Mouse (Mus musculus): ENCODE measurements around the gene Gys1. TPM values are rescaled to one million over a fixed set of nuclear protein-coding genes. Genes with fewer than 3 reads are reported as not detected.

Gys1 gene
- polyA plus RNA-seq, 1 experiment = 12.4 TPM

DNA sequence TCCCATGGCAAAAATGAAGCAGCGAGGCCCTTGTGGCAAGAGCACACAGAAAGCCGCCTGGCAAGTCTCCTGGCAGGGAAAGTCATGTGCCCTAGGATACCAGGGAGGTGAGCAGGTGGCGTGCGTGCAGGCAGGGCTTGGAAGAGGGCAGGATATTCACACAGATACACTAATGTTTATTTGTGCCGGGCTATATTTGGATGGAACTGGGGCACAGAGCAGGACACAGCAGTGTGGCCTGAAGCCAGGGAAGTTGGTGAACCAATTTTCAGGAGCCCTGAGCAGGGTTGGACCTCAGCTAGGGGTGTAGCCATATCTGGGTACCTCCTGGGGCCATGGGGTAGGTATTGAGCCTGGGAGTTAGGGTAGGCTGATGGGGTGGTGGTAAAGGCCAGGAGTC lies 58.3 kb downstream of the Gys1 start:
- no peak for DNase-seq (ENCODE audit: low read depth in 1 of 2, low spot score in 2 of 2)
- 95% methylated on average over 5 of the region's 5 CpGs for WGBS
- Histone ChIP-seq H3K36me3 (ENCODE audit: control insufficient read depth, insufficient read depth, low read length) (peaks cover 19% of the 10 kb centered on the region), H3K27me3 (ENCODE audit: control insufficient read depth, insufficient read depth, low read length) (no peaks in the 10 kb centered on the region), H3K4me3 (ENCODE audit: extremely low read depth, insufficient read depth, insufficient read length) (no peak overlapping the region), H3K4me1 (ENCODE audit: control insufficient read depth, insufficient read depth, insufficient read length) (no peaks in the 10 kb centered on the region), H3K27ac (ENCODE audit: insufficient read depth, low read length) (no peak overlapping the region)
- TF ChIP-seq CTCF (IDR thresholded peaks at IDR 0.05; ENCODE audit: extremely low read depth, insufficient read depth, insufficient read length, insufficient replicate concordance) (no peak), POLR2A (IDR thresholded peaks at IDR 0.05; ENCODE audit: low read depth, low read length) (no peak)

DNA sequence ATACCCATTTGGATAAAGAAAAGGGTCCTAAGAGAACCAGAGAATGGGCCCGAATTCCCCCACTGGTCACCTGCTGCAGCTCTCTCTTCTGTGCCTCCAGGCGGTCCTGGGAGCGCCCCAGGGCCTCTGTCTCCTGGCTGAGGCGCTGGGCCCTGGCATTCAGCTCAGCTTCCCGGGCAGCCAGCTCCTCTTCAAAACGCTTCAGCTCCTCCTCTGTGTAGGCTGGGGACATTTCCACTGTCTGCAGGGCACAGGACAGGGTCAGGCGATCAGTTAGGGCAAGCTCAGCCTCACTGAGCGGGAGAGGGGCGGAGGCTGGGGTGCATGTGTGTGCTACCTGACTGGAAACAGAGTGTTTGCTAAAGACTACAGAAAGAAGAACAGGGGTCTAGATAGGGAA lies 59.9 kb downstream of the Gys1 start:
- no peaks in the 10 kb centered on the region for H3K4me1 ChIP-seq (ENCODE audit: control insufficient read depth, insufficient read depth, insufficient read length)
- no peak for DNase-seq (ENCODE audit: low read depth in 1 of 2, low spot score in 2 of 2)
- 91% methylated on average over 9 of the region's 9 CpGs for WGBS
- TF ChIP-seq POLR2A (IDR thresholded peaks at IDR 0.05; ENCODE audit: low read depth, low read length) (no peak), CTCF (IDR thresholded peaks at IDR 0.05; ENCODE audit: extremely low read depth, insufficient read depth, insufficient read length, insufficient replicate concordance) (no peak)
- no peak overlapping the region for H3K27ac ChIP-seq (ENCODE audit: insufficient read depth, low read length)
- H3K27me3 ChIP-seq (ENCODE audit: control insufficient read depth, insufficient read depth, low read length) = no peaks in the 10 kb centered on the region
- no peak overlapping the region for H3K4me3 ChIP-seq (ENCODE audit: extremely low read depth, insufficient read depth, insufficient read length)
- H3K36me3 ChIP-seq (ENCODE audit: control insufficient read depth, insufficient read depth, low read length) = peaks cover 23% of the 10 kb centered on the region

DNA sequence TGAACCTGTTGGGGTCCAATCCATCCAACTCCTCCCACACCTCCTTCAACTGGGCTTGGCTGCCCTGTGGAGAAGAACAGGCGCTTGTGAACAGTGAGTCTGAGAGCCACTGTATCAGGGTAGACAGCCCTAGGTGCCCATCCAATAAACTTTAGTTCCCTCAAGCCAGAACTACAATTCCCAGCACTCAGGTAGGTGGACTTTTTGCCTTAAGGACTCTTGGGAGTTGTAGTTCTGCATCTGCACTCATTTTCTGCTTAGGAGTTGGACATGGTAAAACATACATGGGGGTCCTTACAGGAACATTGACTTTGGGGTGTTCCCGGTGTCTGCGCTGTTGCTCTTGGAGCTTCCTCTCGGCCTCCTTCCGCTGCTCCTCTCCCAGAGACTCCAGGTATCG lies 63.8 kb downstream of the Gys1 start:
- no peaks in the 10 kb centered on the region for H3K27me3 ChIP-seq (ENCODE audit: control insufficient read depth, insufficient read depth, low read length)
- H3K4me3 ChIP-seq (ENCODE audit: extremely low read depth, insufficient read depth, insufficient read length) = no peak overlapping the region
- TF ChIP-seq POLR2A (IDR thresholded peaks at IDR 0.05; ENCODE audit: low read depth, low read length) (no peak), CTCF (IDR thresholded peaks at IDR 0.05; ENCODE audit: extremely low read depth, insufficient read depth, insufficient read length, insufficient replicate concordance) (no peak)
- DNase-seq (ENCODE audit: low read depth in 1 of 2, low spot score in 2 of 2) = no peak
- 95% methylated on average over 6 of the region's 6 CpGs for WGBS
- peaks cover 28% of the 10 kb centered on the region for H3K36me3 ChIP-seq (ENCODE audit: control insufficient read depth, insufficient read depth, low read length)
- H3K27ac ChIP-seq (ENCODE audit: insufficient read depth, low read length) = no peak overlapping the region
- H3K4me1 ChIP-seq (ENCODE audit: control insufficient read depth, insufficient read depth, insufficient read length) = no peaks in the 10 kb centered on the region

Other genes with a start within 250 kb of the Gys1 start
- 0.16 and 0.20 TPM in 2 replicates for gene Ccdc155, start 230.0 kb upstream of the Gys1 start, polyA plus RNA-seq (2012; rRNA removed)
- 2.1 and 2.8 TPM in 2 replicates for gene Dkkl1, start 222.7 kb upstream of the Gys1 start, polyA plus RNA-seq (2012; rRNA removed)
- 10.6 and 12.1 TPM in 2 replicates for gene Tead2, start 219.1 kb upstream of the Gys1 start, polyA plus RNA-seq (2012; rRNA removed)
- 1,116 and 1,582 TPM in 2 replicates for gene Cd37, start 195.7 kb upstream of the Gys1 start, polyA plus RNA-seq (2012; rRNA removed)
- gene Slc6a16, start 193.8 kb upstream of the Gys1 start, polyA plus RNA-seq (2012; rRNA removed) = not detected in 2 replicates
- 0.27 and 0.43 TPM in 2 replicates for gene Slc6a21, start 157.3 kb upstream of the Gys1 start, polyA plus RNA-seq (2012; rRNA removed)
- 7.9 and 10.0 TPM in 2 replicates for gene Trpm4, start 101.1 kb upstream of the Gys1 start, polyA plus RNA-seq (2012; rRNA removed)
- 0.04 and 0.09 TPM in 2 replicates for gene Hrc, start 99.6 kb upstream of the Gys1 start, polyA plus RNA-seq (2012; rRNA removed)
- gene Ppfia3, start 67.8 kb upstream of the Gys1 start, polyA plus RNA-seq (2012; rRNA removed) = 0.22 and 0.27 TPM in 2 replicates
- 0.90 and 2.1 TPM in 2 replicates for gene Lin7b, start 64.3 kb upstream of the Gys1 start, polyA plus RNA-seq (2012; rRNA removed)
- gene Snrnp70, start 39.1 kb upstream of the Gys1 start, polyA plus RNA-seq (2012; rRNA removed) = 273 and 277 TPM in 2 replicates
- gene Kcna7, start 29.2 kb upstream of the Gys1 start, polyA plus RNA-seq (2012; rRNA removed) = 0.04 and 0.05 TPM in 2 replicates
- 0.12 and 0.33 TPM in 2 replicates for gene Ntf5, start 21.1 kb upstream of the Gys1 start, polyA plus RNA-seq (2012; rRNA removed)
- gene Lhb, start 14.0 kb upstream of the Gys1 start, polyA plus RNA-seq (2012; rRNA removed) = not detected in 2 replicates
- 55.3 and 56.0 TPM in 2 replicates for gene Ruvbl2, start 3.3 kb downstream of the Gys1 start, polyA plus RNA-seq (2012; rRNA removed)
- 2,804 and 3,579 TPM in 2 replicates for gene Ftl1, start 25.0 kb downstream of the Gys1 start, polyA plus RNA-seq (2012; rRNA removed)
- gene Bax, start 32.1 kb downstream of the Gys1 start, polyA plus RNA-seq (2012; rRNA removed) = 129 and 163 TPM in 2 replicates
- gene Tulp2, start 47.0 kb downstream of the Gys1 start, polyA plus RNA-seq (2012; rRNA removed) = 0.04 and 0.49 TPM in 2 replicates
- gene Gm45808, start 52.0 kb downstream of the Gys1 start, polyA plus RNA-seq (2012; rRNA removed) = 0.13 TPM in 1 of 2 replicates, not detected in the other
- gene Dhdh, start 54.0 kb downstream of the Gys1 start, polyA plus RNA-seq (2012; rRNA removed) = 1.5 and 1.6 TPM in 2 replicates
- 171 and 188 TPM in 2 replicates for gene Nucb1, start 75.6 kb downstream of the Gys1 start, polyA plus RNA-seq (2012; rRNA removed)
- 99.5 and 119 TPM in 2 replicates for gene Ppp1r15a, start 91.4 kb downstream of the Gys1 start, polyA plus RNA-seq (2012; rRNA removed)
- gene Plekha4, start 91.5 kb downstream of the Gys1 start, polyA plus RNA-seq (2012; rRNA removed) = 6.5 and 7.2 TPM in 2 replicates
- gene Hsd17b14, start 120.0 kb downstream of the Gys1 start, polyA plus RNA-seq (2012; rRNA removed) = 1.7 TPM in 2 replicates
- gene Bcat2, start 135.3 kb downstream of the Gys1 start, polyA plus RNA-seq (2012; rRNA removed) = 50.8 and 55.6 TPM in 2 replicates
- gene Fgf21, start 180.6 kb downstream of the Gys1 start, polyA plus RNA-seq (2012; rRNA removed) = 0.90 and 2.8 TPM in 2 replicates
- 0.71 and 1.1 TPM in 2 replicates for gene Fut1, start 182.4 kb downstream of the Gys1 start, polyA plus RNA-seq (2012; rRNA removed)
- 0.46 and 0.63 TPM in 2 replicates for gene Izumo1, start 187.0 kb downstream of the Gys1 start, polyA plus RNA-seq (2012; rRNA removed)
- gene Rasip1, start 192.6 kb downstream of the Gys1 start, polyA plus RNA-seq (2012; rRNA removed) = 18.8 and 20.1 TPM in 2 replicates
- gene Mamstr, start 205.1 kb downstream of the Gys1 start, polyA plus RNA-seq (2012; rRNA removed) = 2.5 and 2.7 TPM in 2 replicates
- 0.04 TPM in 1 of 2 replicates, not detected in the other for gene Fut2, start 231.6 kb downstream of the Gys1 start, polyA plus RNA-seq (2012; rRNA removed)
- 2.2 and 5.1 TPM in 2 replicates for gene Ntn5, start 249.2 kb downstream of the Gys1 start, polyA plus RNA-seq (2012; rRNA removed)